8 mouse cellular contexts compared by ENCODE assay signal in the genomic region with DNA sequence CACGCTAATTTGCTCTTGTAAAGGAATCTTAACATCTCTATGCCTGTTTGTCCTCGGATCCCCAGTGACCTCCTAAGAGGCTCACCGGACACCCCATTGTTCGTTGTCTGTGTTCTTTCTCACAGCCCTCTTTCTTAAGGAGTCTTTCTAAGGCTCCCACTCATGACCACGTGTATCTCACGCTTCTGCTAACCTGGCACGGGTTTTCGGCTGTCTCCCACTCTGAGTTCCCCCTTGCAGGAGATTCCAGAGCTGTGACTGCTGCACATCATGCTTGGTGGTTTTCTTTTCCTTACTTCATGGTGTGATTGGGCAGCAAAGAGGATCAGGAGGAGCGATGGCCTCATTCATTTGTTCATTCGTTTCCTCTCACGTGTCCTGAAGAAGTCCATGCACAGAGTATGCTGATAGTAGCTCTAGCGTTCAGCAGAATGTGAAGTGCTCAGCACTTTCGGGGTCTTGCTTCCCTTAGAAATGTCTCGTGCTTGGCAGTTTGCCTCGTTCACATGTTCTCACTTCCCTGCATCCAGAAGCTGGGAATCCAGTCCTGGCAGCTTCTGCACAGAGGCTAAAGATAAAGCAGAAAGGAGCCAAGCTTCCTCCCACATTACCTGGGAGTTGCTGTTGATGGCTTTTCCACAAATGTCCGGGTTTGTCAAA.
DNase-seq lines count a peak whose midpoint lies in the region; ATAC-seq and TF ChIP-seq lines count a peak whose summit lies in the region.

No protein-coding gene starts in this region.

- WGBS in forebrain, embryonic 15.5 days = 6% methylated on average over 16 of the region's 16 CpGs
- WGBS in lung, embryonic 15.5 days = 19% methylated on average over 16 of the region's 16 CpGs
- WGBS in thymus, adult 2 months = 57% methylated on average over 16 of the region's 16 CpGs

- H3K27me3 ChIP-seq in forebrain, embryonic 15.5 days = peaks cover 30% of the 10 kb centered on the region; the same call in 1 of the 2 replicates
- H3K27me3 ChIP-seq in lung, embryonic 15.5 days = no peaks in the 10 kb centered on the region
- H3K27me3 ChIP-seq in thymus, adult 2 months (ENCODE audit: control insufficient read depth, insufficient read depth, low read length) = no peaks in the 10 kb centered on the region

- no peak for TF ChIP-seq POLR2A in thymus, adult 2 months (IDR thresholded peaks at IDR 0.05; ENCODE audit: control insufficient read depth, extremely low read depth, insufficient read depth, low read length, poor library complexity)

- H3K9me3 ChIP-seq in forebrain, embryonic 15.5 days = no peaks in the 10 kb centered on the region
- no peaks in the 10 kb centered on the region for H3K9me3 ChIP-seq in lung, embryonic 15.5 days

- no peak for ATAC-seq in forebrain, embryonic 15.5 days (replicated peaks)
- ATAC-seq in lung, embryonic 15.5 days (ENCODE audit: borderline replicate concordance, extremely low read depth, low FRiP score, low TSS enrichment) = peak; percentile 84

- no peaks in the 10 kb centered on the region for H3K36me3 ChIP-seq in forebrain, embryonic 15.5 days
- no peaks in the 10 kb centered on the region for H3K36me3 ChIP-seq in lung, embryonic 15.5 days
- no peaks in the 10 kb centered on the region for H3K36me3 ChIP-seq in thymus, adult 2 months (ENCODE audit: control insufficient read depth, insufficient read depth, low read length)

- intact Hi-C loops in heart, postnatal 14 days (cut with DNase I) = loop anchor here (5.0 kb wide), 1 partner anchor 42 kb away; no protein-coding TSS in a partner anchor

- peak; percentile 28 to 40 for DNase-seq in adrenal gland, postnatal 36 days
- DNase-seq in adrenal gland, postnatal 4 days (ENCODE audit: low spot score in 2 of 2) = no peak
- DNase-seq in heart, postnatal 14 days = peak; percentile 59 to 70
- peak; percentile 85 to 88 for DNase-seq in kidney, postnatal 25 days
- DNase-seq in right cerebral cortex, adult 2 months (ENCODE audit: low spot score in 2 of 2) = peak; percentile 39 to 52
- DNase-seq in thymus, adult 2 months = no peak

- no peak overlapping the region for H3K27ac ChIP-seq in forebrain, embryonic 15.5 days (replicated peaks)
- peak overlapping the region; percentile 86 for H3K27ac ChIP-seq in lung, embryonic 15.5 days
- H3K27ac ChIP-seq in thymus, adult 2 months (ENCODE audit: control insufficient read depth, insufficient read depth, low read length) = no peak overlapping the region

- peak overlapping the region; percentile 54 for H3K4me2 ChIP-seq in forebrain, embryonic 15.5 days (replicated peaks)
- H3K4me2 ChIP-seq in lung, embryonic 15.5 days = peak overlapping the region; percentile 43

- no peak overlapping the region for H3K9ac ChIP-seq in forebrain, embryonic 15.5 days (replicated peaks)
- H3K9ac ChIP-seq in lung, embryonic 15.5 days = peak overlapping the region; percentile 14; the same call in 1 of the 2 replicates

- H3K4me1 ChIP-seq in forebrain, embryonic 15.5 days = peaks cover 23% of the 10 kb centered on the region
- H3K4me1 ChIP-seq in lung, embryonic 15.5 days = peaks cover 57% of the 10 kb centered on the region
- H3K4me1 ChIP-seq in thymus, adult 2 months (replicated peaks; ENCODE audit: control insufficient read depth, insufficient read depth, low read length) = no peaks in the 10 kb centered on the region; the same call in 1 of the 2 replicates

- H3K4me3 ChIP-seq in forebrain, embryonic 15.5 days = no peak overlapping the region
- no peak overlapping the region for H3K4me3 ChIP-seq in lung, embryonic 15.5 days
- H3K4me3 ChIP-seq in thymus, adult 2 months (ENCODE audit: control insufficient read depth, insufficient read depth, low read length) = no peak overlapping the region

- no peak for TF ChIP-seq CTCF in thymus, adult 2 months (IDR thresholded peaks at IDR 0.05; ENCODE audit: borderline replicate concordance, control insufficient read depth, extremely low read depth, insufficient read depth, low read length, poor library complexity)

Comparison
In these comparisons a context has a peak if more than half of its experiments do, and no peak if none do; other contexts are left out.
1. DNase-seq: peak in adrenal gland, postnatal 36 days (2 of 2), heart, postnatal 14 days (2 of 2), kidney, postnatal 25 days (2 of 2) and right cerebral cortex, adult 2 months (2 of 2); none in adrenal gland, postnatal 4 days (0 of 2) and thymus, adult 2 months (single experiment).